Mouse (Mus musculus) thymus, adult 2 months (tissue): ENCODE results near the gene Carmil1. TPM values are rescaled to one million over a fixed set of nuclear protein-coding genes. Genes with fewer than 3 reads are reported as not detected.

Experiments
- DNase-seq: peaks from one replicate; pipeline ENCODE4 v3.0.0; 2021
- H3K27ac ChIP-seq: fragments of 200-500 bp; 2 replicates; pipeline ENCODE4 v1.5.1; 2012; ENCODE audit warnings: low read length, control low read depth; ENCODE audit not compliant: control insufficient read depth, insufficient read depth
- H3K27me3 ChIP-seq: fragments of 200-500 bp; 2 replicates; pipeline ENCODE4 v1.6.1; 2012; ENCODE audit warnings: mild to moderate bottlenecking, low read length, moderate library complexity, mixed read lengths; ENCODE audit not compliant: control insufficient read depth, insufficient read depth
- H3K36me3 ChIP-seq: fragments of 200-500 bp; 2 replicates; pipeline ENCODE4 v1.6.1; 2012; ENCODE audit warnings: mild to moderate bottlenecking, low read length, moderate library complexity; ENCODE audit not compliant: control insufficient read depth, insufficient read depth
- H3K4me1 ChIP-seq: fragments of 200-500 bp; replicated peaks from 2 replicates; pipeline ENCODE4 v1.6.1; 2012; ENCODE audit warnings: low read length; ENCODE audit not compliant: control insufficient read depth, insufficient read depth
- H3K4me3 ChIP-seq: fragments of 200-500 bp; 2 replicates; pipeline ENCODE4 v1.5.1; 2012; ENCODE audit warnings: mild to moderate bottlenecking, low read length, control low read depth, moderate library complexity; ENCODE audit not compliant: control insufficient read depth, insufficient read depth
- CTCF ChIP-seq: fragments of 200-500 bp; IDR thresholded peaks from 2 replicates; pipeline ENCODE4 v1.5.1; 2012; ENCODE audit warnings: mild to moderate bottlenecking, control low read depth, low read length, moderate library complexity, borderline replicate concordance; ENCODE audit not compliant: control insufficient read depth, poor library complexity, insufficient read depth; ENCODE audit errors: extremely low read depth
- POLR2A ChIP-seq: fragments of 200-500 bp; IDR thresholded peaks from 2 replicates; pipeline ENCODE4 v1.6.1; 2012; ENCODE audit warnings: mild to moderate bottlenecking, low read length, control low read depth, moderate library complexity; ENCODE audit not compliant: control insufficient read depth, poor library complexity, insufficient read depth; ENCODE audit errors: extremely low read depth
- WGBS: fragments of 180-500 bp; shearing (Covaris S2); methylation state at CpG from one replicate; pipeline ENCODE4 v1.1.7; 2018; 5-methylcytosine and 5-hydroxymethylcytosine counted together
- polyA plus RNA-seq: library from polyadenylated mRNA; depleted of rRNA; stranded (reverse); fragments of >200 nt; gene quantifications from 2 replicates; pipeline ENCODE4 v1.2.3, GENCODE M21; 2012

The Carmil1 gene
- polyA plus RNA-seq, 1 experiment: 2.1 TPM

DNA sequence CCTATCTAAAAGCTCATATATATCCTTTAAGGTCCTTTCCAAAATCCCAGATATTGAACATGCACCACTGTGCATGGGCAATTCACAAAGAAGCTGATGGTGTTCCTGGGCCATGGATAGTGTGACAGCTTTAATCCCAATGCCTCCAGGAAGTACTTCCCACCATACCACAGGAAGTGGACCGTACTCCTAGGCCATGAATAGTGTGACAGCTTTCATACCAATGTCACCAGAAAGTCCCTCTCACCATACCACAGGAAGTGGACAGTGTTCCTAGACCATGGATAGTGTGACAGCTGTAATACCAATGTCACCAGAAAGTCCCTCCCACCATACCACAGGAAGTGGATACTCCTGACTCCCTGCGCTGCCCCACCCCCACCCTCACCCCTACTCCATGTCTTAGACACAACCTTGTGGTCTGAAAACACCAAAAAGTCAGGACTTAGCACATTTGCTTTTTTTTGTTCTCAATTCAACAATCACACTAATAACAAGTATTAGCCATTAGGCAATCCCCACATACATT lies 82.1 kb downstream of the Carmil1 start:
- DNase-seq: no peak
- TF ChIP-seq POLR2A (no peak), CTCF (no peak)
- no peak overlapping the region for H3K27ac ChIP-seq
- WGBS: 62% methylated on average over 2 of the region's 2 CpGs
- no peak overlapping the region for H3K4me3 ChIP-seq
- H3K27me3 ChIP-seq: no peaks in the 10 kb centered on the region
- H3K4me1 ChIP-seq: no peaks in the 10 kb centered on the region
- H3K36me3 ChIP-seq: no peaks in the 10 kb centered on the region

DNA sequence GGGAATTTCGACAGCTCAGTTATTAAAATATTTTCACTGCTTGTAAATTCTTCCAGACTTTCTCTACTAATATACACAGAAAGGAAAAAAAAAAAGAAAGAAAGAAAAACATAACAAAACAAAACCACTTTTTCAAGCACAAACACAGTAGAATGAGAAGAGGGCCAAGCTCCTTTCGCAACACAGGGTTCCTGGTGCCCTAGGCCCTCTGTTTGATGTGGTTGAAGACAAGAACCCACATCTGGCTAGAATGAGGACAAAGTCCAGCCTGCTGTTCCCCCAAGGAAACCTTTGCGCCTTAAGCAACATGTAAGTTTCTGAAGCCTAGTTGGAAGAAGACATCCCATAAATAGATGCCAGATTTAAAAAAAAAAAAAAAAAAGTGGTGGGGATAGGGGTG lies 85.2 kb downstream of the Carmil1 start:
- H3K4me3 ChIP-seq: no peak overlapping the region
- DNase-seq: no peak
- H3K27ac ChIP-seq: no peak overlapping the region
- WGBS: 68% methylated on average over 3 of the region's 3 CpGs
- no peaks in the 10 kb centered on the region for H3K36me3 ChIP-seq
- TF ChIP-seq CTCF (no peak), POLR2A (no peak)
- H3K4me1 ChIP-seq: no peaks in the 10 kb centered on the region
- no peaks in the 10 kb centered on the region for H3K27me3 ChIP-seq

DNA sequence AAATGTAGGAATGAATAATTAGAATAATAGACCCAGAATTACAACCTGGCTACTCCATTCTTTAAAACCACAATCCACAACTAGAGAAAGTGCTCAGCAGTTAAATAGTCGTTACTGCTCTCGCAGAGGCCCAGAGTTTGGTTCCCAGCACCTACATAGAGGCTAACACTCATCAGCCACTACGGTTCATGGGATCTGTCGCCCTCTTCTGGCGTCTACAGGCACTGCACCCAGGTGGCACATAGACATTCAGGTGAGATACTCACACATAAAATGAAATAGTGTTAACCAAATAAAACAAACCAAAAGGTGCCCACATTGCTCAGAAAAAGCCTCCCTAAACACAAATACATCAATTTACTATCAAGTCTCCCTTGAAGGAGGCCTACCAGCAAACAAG lies 86.6 kb downstream of the Carmil1 start:
- TF ChIP-seq POLR2A: no peak
- TF ChIP-seq CTCF: no peak
- DNase-seq: no peak
- no peaks in the 10 kb centered on the region for H3K27me3 ChIP-seq
- H3K4me1 ChIP-seq: no peaks in the 10 kb centered on the region
- H3K36me3 ChIP-seq: no peaks in the 10 kb centered on the region
- H3K4me3 ChIP-seq: no peak overlapping the region
- WGBS: 89% methylated on average over 5 of the region's 5 CpGs
- no peak overlapping the region for H3K27ac ChIP-seq

DNA sequence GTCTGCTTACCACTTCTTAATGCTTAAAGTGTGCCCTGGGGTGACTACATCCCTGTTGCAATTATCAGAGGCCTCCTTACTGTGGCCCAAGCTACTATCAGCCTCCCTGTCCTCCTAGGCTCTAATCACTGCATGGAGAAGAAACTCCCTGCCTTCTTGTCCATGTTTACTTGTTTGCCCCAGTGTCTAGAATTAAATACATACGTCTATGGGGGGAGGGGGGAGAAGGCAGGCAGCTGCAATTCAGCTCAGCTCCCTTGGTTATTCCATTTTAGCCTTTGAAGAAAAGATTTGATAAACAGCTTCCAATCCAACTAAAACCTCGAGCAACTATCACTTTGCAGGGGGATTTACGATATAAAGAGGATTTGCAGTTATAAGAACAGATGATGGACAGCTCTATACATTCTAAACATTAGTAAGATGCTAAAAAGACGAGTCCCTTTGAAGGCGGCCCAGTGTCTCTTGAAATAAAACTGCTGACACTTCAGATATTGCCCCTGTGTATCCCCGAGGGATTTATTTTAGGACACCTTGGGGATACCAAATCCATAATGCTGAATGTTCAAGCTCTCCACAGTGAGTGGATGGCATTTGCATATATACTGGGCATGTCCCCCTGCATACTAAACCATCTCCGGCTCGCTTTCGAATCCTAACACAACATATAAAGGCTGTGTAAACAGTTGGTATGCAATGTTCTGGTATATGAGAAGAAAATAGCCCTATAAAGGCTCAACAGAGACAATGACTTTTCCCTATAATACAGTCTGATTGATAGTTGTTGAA lies 89.5 kb downstream of the Carmil1 start:
- no peak for TF ChIP-seq POLR2A
- TF ChIP-seq CTCF: no peak
- Histone ChIP-seq H3K4me3 (no peak overlapping the region), H3K36me3 (no peaks in the 10 kb centered on the region), H3K27ac (no peak overlapping the region), H3K27me3 (no peaks in the 10 kb centered on the region), H3K4me1 (no peaks in the 10 kb centered on the region)
- no peak for DNase-seq
- 93% methylated on average over 9 of the region's 9 CpGs for WGBS

DNA sequence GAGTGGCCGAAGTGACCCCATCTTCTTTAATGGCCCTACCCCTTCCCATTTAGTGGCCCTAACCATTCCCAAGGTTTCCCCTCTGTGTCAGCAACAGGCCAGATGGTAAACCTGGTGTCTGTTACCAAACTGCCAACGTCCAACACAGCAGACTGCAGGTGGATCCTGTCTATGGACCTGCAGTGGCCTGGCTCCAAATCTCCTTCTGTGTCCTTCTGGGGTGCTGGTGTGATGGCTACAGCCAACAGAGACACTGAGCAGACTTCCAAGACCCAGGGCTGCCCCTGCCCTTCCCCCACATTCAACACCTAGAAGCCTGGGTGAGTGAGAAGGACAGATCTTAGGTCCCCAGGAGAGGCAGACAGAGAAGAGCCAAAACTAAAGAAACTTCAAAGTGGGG lies 93.6 kb downstream of the Carmil1 start:
- 78% methylated on average over 2 of the region's 2 CpGs for WGBS

DNA sequence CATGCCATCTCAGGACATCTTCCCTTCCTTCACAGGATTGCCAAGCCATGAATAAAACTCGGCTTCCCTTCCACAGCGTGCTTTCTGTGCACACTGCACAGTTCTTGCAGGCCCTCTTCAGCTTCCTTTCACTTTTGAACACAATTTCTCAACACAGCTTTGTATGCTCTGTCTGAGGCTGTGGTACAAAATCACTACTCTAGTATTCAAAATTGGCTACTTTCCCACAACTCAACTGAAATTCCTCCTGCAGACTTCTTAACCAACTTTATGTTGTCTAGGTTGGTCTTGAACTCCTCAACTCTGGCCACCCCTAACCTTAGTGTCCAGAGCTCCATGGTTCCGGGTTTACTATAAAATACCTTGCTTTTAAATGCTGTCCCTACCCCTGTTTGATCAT lies 95.0 kb downstream of the Carmil1 start:
- H3K27me3 ChIP-seq: no peaks in the 10 kb centered on the region
- H3K4me3 ChIP-seq: no peak overlapping the region
- H3K4me1 ChIP-seq: no peaks in the 10 kb centered on the region
- no peaks in the 10 kb centered on the region for H3K36me3 ChIP-seq
- no peak for DNase-seq
- TF ChIP-seq POLR2A (no peak), CTCF (no peak)
- H3K27ac ChIP-seq: no peak overlapping the region
- WGBS: 83% methylated on average over 3 of the region's 3 CpGs

More for the DNA sequence above, 93.6 kb downstream of the Carmil1 start:
- TF ChIP-seq CTCF (no peak), POLR2A (no peak)
- H3K27ac ChIP-seq: no peak overlapping the region
- H3K27me3 ChIP-seq: no peaks in the 10 kb centered on the region
- H3K36me3 ChIP-seq: no peaks in the 10 kb centered on the region
- no peaks in the 10 kb centered on the region for H3K4me1 ChIP-seq
- DNase-seq: no peak
- no peak overlapping the region for H3K4me3 ChIP-seq
